Mouse (Mus musculus): ENCODE data around the gene Olfr957.
A peak's percentile ranks its signal among the peaks of the same experiment; 100 is the strongest.

The Olfr957 gene

DNA sequence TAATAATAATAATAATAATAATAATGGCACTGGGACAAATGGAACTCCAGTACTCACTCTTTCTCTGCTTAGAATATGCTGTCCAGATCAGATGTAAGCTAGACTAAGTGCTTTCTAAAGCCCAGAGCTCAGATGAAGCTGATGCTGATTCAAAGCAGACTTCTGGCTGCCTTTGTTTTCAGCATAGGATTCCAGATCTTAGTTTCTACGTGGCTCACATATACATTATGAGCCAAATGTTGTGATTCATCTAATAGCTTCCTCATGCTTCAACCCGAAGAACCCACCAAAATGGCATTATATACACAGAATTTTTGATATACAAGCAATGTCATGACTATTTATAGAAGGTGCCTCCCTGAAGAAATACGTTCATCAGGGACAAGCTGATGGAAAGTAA is at the start of gene Olfr957:
Gene Olfr957, minus strand, starts transcription at position 279 of the 400 bp plus-strand sequence.
- DNase-seq (ENCODE audit: low spot score in 2 of 2), result no peak

DNA sequence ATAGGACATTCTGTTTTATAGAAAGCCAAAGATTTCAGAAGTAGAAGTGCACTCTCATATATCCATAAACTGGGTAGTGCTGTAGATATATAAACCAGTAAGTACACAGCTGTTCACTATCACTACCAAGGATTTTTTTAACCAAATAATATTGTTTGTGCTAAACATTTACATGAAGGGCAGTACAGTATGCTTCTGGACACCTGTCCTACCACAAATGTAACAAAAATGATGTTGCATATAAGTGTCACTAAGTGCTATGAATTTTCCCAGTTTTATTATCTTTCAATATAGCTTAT is 42.7 kb upstream of the Olfr957 start:
- no peak for DNase-seq (ENCODE audit: low spot score in 2 of 2)

DNA sequence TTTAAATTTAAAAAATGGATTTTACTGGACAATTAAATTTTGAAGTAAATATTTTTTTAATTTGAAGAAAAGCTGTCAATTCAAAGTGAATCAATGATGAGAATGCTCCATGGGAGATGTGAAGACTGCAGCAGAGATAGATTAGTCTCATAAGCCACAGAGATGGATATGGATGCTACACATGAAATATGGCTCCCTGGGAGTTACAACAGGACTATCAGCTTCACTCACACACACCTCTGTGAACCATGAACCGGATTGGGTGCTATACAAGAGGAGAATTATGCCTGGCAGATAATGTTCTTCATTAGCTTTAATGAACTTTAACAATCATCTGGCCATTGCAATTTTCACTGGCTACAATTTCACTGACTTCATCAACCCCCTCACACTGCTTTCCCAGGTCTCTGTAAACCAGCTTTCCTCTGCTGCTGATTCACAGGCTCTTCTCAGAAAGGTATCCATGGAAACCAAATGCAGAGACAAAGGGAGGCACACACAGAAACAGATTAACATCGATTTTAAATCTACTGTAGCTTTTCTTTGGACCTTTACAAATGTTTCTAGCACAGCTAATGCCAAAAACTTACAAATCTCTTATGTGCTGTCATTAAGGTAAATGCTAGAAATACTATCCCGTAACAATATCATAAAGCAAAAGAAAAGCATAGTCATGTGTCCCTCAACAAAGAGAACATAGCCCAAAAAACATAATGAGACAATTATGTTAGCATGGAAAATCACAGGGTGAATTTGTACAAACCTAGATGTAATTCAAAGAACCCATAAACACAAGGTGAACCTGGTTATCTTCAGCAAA is 42.1 kb upstream of the Olfr957 start:
- no peak for DNase-seq (ENCODE audit: low spot score in 2 of 2)

DNA sequence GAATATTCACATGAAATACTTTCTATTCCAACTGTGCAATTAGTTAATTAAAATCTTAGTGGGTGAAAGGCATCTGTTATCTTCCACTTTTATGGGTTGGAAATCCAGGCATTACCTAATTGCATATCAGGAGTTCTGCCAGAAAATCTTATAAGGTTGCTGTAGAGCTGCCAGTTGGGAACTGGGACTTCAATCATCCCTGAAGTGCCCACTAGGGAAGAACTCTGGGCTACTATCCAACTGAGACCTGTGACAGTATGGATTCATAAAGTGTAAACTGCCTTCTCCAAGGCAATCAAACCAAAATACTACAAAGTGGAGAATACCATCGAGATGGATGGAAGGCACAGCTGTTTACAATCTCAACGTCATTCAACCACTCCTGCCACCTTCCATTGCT is 38.3 kb upstream of the Olfr957 start, which contains the start of gene Olfr958:
Gene Olfr958, minus strand, starts transcription at position 109 of the 400 bp plus-strand sequence.
- no peak for DNase-seq (ENCODE audit: low spot score in 2 of 2)

DNA sequence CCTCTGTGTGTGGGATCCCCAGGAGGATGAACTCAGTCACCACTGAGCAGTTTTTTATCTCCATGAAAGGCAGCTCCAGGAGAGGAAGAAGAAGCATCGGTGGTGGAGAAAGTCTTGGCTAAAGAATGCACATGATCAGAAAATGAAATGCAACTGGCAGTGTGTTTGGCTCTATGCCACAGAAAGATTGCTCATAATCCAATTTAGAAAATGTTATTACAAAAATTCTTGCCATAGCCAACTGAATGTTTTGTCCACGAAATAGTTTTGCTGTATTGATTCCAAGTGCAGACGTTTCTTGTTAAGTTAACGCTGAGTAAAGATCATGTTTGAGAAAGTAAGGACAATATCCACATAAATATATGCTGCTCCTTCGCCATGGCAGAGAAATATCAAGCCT is 35.2 kb upstream of the Olfr957 start:
- no peak for DNase-seq (ENCODE audit: low spot score in 2 of 2)

DNA sequence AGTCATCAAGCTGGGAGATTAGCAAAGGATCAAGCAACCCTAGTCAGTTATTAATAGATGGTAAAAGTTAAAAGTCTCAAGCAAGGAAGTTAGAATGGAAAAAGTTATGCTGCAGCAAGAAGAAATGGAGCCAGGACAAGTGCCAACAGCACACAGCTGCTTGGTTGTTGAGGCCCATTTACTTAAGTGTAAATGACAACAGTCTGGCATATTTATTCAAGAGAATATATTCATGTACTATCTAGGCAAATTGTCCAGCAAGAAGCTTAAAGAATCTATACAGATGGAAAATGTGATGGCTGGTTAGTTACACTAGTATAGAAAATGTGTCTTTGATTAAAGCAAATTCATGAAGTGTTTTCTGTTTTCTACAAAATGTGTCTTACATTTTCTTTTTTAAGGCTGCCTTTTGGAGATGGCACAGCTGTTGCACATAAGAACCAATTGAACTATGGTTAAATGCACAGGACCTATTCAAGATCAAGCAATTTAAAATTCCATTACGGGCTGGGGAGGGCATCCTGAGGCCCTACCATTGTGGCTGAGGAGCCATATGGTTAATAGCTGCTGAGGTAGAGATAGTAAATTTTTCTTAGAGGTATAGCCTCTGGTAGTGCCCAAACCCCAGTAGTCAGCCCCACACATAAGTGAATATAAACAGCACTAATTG is 8.1 kb upstream of the Olfr957 start:
- no peak for DNase-seq (ENCODE audit: low spot score in 2 of 2)

DNA sequence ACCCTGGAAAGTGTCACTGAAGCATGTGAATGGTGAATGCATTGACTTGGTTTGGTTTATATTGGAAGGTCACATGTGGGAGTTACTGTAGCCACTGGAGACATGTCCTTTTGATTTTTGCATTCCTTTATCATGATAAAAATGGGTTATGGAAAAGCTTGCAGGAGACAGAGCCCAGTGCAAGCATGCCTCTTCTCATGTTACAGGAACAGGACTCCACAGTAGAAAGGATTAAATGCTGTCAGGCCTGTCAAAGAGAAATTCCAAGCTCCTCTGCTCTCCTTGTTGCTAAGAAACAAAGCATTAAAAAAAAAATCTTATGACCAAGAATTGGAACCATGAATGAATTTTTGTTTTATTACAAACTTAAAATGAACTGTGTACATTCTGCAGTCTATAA is 3.0 kb upstream of the Olfr957 start:
- no peak for DNase-seq (ENCODE audit: low spot score in 2 of 2)

DNA sequence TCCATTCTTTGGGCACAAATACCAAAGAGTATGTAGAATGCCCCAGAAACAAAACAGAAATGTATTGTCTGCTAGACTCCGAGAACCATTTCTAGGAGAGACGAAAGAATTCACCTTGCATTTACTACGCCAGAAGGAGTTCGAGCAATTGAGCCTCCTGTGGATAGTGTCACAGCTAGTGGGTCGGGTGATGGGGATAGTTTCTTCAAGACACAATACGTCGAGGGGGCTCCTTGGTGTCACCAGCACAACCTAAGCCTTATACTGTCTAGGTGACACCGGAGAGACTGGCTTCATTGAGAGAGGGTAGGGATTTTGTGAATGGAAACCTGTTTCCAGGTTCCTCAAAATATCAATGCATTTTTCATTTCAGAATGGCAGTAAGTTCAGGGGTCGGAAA is 6.2 kb downstream of the Olfr957 start:
- DNase-seq (ENCODE audit: low spot score in 2 of 2), result no peak

DNA sequence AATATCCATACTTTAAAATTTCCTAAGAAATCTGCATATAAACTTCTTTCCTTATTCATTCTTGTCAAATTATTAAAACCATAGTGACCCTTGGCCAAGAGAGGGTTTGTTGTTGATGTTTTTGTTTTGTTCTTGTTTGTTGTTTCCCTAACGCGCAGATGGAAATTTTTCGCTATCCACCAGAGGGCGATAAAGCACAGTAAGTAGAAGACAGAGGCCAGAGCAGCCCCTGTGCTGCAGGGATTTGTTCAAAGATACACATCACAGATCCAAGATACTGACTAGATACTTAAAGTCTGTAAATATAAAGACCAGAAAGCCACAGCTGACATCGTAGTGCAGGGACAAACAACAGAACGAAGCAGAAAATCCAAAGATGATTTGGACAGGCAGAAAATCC is 6.6 kb downstream of the Olfr957 start:
- peak; percentile 9 to 49 for DNase-seq (ENCODE audit: low spot score in 2 of 2)

DNA sequence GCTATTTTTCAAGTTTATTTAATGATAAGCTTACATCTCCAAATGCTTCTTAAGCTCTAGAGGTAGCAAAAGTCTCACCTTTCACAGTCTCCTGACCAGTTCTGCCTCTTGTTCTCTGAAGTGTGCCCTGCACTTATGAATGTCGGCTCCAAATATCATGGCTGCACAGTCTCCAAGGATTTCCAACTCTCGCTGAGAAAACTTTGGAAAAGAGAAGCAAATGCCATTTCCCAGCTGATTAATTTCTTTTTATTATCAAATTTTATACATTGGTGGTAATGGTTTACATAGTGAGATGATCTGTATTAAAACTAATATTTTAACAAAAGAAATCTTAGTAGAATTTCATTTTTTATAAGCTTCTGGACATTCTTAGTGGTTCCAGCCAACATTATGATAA is 21.7 kb downstream of the Olfr957 start, which contains the start of gene Olfr44:
Gene Olfr44, minus strand, starts transcription at position 101 of the 400 bp plus-strand sequence.
- no peak for DNase-seq (ENCODE audit: low spot score in 2 of 2)

DNA sequence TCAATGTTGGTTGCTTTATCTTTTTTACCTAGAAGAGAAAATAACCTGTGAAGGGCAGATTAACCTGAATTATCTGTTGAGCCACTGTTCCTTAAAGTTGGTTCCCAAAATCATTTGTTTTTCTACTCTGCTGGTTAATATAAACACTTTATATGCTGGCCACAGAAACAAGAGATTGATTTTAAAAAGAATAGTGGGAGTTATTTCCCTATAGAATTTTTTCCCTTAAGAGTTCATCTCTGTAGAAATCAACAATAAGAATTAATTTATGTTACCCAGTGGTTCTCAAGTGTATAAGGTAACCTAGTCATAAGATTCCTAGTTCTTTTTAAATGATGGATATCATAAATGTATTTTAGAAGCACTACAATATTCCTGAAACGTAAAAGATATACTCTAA is 43.8 kb downstream of the Olfr957 start, which contains the start of gene Olfr955:
Gene Olfr955, minus strand, starts transcription at position 101 of the 400 bp plus-strand sequence.
- no peak for DNase-seq (ENCODE audit: low spot score in 2 of 2)

All from frontal cortex, postnatal 10 days (tissue).